Mouse (Mus musculus) ovary, postnatal 14 days (tissue): ENCODE results near the gene Sipa1l2.

Experiments used
- DNase-seq: peaks from one replicate; pipeline ENCODE4 v3.0.0; 2022; ENCODE audit warnings: low spot score

The Sipa1l2 gene

DNA sequence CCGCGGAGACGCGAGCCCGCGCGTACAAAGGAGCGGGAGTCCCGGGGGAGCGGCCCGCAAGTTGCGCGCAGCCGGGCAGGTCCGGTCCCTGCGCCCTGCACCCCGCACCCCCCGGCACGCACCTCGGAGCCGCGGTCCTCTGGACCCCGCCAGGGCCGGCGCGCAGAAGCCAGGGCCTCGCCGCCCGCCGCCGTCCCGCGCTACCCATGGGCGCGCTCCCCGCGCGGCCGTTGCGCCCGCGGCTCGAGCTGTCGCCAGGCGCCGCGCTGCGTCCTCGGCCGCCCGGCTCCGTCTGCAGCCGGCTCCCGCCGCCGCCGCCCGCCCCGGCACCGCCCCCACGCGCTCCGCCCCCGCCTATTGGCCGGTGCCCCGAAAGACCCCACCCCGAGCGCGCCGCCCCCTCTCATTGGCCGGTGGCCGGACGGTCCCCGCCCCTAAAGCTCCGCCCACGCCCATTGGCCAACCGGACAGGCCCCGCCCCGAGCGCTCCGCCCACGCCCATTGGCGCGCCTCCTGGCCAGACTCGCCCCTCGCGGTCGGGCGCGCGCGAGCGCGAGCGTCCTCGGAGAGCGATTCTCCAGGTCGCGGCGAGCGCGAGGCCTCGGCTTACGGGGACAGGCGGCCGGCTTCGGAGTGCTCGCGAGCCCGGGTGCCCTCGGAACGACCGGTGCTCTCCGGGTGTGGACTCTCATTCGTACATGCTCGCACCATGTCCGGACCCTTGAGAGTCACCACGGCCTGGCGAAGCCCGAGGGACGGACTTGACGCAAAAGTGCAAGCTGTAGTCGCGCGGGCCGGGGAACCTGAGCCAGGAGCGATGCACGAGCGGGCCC lies at the start of gene Sipa1l2:
Gene Sipa1l2, minus strand, starts transcription at position 276 of the 833 bp plus-strand sequence.
- peak; percentile 100 for DNase-seq

DNA sequence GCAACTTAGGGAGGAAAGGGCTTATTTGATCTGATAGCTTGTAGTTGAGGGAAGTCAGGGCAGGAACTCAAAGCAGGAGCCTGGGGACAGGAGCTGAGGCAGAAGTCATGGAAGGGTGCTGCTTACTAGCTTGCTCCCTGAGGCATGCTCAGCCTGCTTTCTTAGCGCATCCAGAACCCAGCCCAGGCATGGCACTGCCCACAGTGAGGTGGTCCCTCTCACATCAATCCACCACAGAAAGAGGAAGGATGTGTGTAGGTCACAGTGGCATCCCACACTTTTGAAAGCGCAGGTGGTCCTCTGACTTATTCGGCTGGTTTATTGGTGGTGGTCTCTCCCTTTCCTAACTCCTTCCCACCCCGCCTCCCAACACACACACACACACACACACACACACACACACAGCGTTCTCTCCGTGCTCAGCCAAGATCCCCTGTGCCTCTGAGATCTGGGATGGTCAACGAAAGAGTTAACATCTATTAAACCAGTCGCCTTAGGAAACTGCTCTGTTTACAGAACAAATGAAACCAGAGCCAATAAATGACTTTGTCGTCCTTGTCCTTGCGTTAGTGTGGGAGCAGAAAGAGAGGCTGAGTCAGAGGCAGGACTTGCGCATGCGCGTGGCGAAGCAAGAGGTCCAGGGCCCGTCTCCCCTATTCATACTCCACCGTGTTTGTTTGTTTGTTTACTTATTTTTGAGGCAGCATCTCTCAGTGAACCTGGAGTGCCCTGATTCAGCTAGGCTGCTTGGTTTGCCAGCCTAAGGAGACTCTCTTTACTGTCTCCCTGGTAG lies 49.1 kb upstream of the Sipa1l2 start:
- DNase-seq, result no peak

DNA sequence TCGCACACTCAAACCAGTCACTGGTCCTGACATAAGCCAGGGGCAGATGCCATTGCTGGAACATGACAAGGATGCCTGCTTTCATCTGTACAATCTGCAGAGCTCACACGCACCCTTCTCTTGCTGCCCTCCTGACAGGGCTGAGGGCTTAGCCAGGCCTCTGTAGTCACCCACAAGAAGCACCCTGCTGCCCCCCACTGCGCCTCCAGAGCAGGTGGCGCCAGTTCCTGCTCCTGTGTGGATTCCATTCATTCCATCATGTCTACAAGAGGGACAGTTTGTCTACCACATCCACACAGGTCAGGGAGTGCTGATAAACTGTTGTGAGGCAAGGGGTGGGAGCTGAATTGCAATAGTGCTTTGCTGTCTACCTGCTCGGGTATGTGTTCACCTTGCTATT lies 47.3 kb upstream of the Sipa1l2 start:
- no peak for DNase-seq

DNA sequence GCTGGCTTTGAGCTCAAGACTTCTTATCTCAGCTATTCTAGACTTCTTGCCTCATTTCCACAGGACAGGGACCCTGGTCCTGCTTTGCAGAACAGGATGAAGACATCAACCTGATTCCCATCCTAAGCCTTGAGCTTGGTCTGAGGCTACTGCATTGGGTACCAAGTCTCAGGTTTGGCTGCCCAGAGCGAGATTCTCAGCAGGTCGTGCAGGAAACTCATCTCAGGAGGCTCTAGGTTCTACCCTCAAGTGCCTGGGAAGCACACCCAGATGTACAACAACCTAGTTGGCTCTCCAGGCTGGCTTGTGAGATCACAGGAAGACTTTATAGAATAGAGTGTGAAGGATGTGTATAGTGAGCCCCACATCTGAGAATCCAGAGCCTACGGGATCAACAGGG lies 46.4 kb upstream of the Sipa1l2 start:
- DNase-seq, result no peak

DNA sequence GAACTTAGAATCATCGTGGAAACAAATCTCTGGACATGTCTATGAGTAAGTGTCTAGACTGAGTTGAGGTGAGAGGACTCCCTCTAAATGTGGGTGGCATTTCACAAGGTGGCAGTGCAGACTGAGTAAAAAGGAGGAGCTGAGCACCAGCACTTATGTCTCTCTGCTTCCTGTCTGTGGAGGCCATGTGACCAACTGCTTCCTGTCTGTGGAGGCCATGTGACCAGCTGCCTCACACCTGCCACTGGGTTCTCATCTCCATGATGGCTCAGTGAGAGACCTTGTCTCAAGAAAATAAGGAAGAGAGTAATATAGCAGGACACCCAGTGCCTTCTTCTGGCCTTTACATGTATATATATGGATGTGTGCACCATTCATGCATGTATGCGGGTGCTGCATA lies 43.9 kb upstream of the Sipa1l2 start:
- DNase-seq, result no peak

DNA sequence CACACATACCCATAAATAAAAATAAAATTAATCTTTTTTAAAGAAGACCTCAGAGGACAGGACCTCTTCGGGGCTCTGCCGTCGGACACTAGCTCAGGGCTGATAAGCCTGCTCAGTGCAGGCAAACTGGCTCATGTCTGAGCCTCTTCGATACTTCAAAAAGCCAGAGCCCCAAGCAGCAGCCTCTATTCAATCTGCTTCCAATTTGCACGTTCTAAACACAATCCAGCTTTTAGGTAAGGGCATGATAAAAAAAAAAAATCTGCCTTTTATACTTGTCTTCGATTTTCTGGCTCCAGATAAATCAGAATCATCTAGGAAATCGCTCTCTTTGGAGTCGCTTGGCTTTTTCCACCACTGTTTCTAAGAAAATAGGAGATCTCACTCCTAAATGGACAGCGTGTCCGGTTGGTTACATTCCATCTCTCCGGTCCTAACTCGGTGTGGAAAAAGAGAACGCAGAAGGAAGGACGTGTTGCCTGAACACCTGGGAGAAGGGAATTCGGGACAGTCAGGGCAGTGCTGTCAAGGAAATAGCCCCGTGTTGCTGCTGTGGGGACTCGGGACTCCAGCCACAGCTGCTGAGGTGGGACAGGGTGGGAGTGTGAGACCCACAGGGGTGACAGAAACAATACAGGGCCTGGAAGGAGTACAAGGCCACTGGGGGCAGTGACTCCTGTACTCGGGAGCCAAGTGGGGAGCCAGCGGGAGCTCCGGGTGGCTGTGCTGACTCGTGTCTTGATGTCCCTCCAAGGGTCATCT lies 42.4 kb upstream of the Sipa1l2 start:
- no peak for DNase-seq

DNA sequence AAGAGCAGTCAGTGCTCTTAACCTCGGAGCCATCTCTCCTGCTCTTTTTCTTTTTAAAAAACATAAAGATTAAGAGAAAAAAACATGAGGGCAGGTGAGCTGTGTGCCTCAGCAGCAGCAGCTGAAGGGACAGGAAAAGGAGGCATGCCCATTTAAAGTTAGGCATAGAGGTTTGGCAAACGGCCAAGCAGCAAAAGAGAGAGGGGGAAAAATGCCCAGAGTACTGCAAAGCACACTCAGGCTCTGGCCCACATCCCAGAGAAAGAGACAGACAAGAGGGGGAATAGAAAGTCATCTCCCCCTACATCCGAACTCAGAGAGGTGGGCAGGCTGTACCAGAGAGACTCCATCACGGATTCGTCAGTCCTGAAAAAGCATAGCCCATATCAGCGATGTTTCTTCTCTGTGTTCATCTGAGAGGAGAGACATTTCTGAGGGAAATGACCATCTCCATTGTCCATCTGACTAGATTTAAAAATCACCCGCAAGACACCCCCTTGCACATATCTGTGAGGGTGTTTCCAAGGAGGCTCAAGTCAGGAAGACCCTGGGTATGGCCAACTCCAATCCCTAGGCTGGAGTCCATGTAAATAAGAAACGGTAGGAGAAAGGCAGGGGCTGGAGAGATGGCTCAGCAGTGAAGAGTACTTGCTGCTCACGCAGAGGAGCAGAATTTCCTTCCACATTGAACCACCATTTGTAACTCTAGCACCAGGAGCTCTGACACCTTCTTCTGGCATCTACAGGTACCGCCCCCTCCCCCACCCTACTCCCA lies 41.6 kb upstream of the Sipa1l2 start:
- DNase-seq, result no peak

DNA sequence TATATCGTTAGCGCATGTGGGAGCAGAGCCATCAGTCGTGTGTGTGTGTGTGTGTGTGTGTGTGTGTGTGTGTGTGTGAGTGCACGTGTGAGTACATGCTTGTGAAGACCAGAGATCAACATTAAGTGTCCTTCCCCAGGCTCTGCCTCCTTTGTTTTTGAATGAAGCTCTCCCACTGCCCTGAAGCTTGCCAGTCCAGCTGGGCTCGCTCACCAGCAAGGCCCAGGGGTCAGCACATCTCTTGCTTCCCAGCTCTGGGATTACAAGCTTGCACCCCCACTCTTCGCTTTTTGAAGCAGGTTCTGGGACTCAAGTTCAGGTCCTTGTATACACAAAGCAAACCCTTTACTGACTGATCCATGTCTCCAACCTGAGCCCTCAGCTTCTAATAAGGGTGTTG lies 40.1 kb upstream of the Sipa1l2 start:
- DNase-seq, result no peak

DNA sequence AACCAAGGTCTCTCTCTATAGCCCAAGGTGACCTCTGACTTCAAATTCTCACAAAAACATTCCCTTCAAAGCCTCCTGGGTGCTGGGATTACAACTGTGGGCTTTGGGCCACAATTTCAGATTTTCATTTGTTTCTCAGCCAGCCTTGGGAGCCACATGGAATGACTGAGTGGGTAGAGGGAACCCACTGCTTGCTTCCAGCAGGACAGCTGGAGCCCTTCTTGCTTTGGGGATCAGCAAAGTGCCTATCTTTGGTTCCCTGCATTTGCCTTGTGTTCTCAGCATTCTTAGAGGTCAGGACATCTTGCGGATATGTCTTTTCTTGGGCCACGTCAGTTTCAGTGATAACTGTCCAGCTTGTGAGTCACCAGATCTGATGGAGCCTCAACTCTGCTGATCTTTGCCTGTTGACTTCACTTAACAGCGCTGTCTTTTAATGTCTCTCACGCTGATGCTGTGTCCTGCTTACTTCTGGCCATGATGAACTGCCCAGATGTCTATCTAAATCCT lies 38.2 kb upstream of the Sipa1l2 start:
- no peak for DNase-seq

DNA sequence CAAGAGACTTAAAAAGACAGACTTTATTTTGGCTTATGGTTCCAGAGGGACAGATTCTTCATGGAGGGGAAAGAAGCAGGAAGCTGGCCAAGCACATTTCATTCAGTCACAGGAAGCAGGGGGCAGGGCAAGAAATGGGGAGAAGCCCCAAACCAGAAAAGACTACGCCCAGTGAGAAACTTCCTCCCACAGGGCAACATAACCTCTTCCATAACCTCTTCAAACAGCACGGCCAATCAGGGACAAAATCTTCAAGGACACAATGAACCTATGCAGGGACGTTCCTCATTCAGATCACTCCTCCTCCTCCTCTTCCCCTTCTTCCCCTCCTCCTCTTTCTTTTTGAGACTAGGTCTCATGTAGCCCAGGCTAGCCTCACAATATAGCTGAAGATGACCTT lies 37.3 kb upstream of the Sipa1l2 start:
- DNase-seq, result no peak

DNA sequence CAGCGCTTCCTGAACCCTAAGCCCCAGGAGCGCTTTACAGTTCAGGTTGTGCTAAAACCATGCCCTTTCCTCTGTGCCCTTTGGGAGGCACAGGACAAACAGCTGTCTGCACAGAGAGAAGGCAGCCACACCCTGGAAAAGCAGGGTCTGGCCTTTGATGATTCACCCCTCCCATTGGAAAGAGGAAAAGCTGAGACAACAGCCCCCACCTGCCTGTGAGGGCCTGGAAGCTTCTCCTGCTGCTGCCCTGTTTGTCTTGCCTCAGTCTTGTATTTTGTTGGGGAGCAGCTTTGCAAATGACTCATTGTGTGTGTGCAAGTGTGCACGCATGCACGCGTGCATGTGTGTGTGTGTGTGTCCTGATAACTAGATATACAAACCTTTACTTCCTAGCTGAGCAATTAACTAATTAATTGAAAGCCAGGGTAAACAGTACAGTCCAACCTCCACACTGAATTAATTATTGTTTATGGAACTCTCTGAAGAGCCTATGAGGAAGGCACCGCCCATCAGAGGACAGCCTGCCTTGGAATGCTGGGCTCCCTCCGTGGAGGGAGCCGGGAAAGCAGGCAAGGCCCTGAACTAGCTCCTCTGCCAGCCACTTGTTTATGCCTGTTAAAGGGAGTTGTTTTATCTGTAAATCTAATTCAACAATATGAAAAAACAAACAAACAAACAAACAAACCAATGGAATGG lies 35.4 kb upstream of the Sipa1l2 start:
- no peak for DNase-seq

DNA sequence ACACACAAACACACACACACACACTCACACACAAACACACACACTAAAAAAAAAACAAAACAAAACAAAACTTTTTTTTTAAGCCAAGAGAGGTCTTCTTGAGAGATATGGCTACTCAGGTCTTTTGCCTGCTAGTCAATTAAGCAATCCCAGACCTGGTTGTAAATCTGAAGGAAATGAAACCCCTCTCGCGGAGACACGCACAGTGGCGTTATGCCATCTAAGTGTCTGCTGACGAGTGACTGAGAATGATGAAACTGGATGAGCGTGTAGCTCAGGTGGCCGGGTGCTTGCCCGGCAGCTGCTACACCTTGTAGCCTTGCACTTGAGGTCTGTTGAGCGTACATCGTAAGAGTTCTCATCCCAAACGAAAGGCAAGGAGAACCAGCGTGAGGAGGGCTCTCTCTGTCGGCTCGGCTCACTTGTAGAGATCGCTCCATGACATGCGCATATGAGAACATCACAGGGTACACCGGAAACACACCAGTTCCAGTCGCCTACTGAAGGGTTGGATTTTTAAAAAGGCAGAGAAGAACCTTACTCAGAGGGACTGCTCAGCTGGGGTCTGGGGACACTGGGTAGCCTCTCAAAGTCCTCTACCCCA lies 34.7 kb upstream of the Sipa1l2 start:
- no peak for DNase-seq

DNA sequence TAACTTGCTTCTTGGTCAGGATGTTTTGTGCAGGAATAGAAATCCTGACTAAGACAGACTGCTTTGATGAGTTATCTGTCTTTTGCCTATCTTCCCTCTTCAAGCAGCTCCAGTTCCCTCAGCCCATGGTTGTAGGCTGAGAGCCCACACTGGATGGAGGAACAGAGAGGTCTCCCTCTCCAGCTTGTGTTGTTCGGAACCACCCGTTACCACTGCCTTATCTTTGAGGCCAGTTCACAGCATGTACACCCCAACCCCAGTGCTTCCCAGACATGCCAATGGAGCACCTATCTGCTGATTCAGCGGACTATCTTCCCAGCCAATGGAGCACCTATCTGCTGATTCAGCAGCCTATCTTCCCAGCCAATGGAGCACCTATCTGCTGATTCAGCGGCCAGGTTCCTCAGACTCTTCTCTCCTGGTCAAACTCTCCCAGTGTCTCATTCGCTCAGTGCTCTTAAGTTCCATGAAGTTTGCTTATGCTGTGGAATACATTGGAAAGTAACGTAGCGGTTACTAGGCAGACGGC lies 33.8 kb upstream of the Sipa1l2 start:
- DNase-seq, result no peak

DNA sequence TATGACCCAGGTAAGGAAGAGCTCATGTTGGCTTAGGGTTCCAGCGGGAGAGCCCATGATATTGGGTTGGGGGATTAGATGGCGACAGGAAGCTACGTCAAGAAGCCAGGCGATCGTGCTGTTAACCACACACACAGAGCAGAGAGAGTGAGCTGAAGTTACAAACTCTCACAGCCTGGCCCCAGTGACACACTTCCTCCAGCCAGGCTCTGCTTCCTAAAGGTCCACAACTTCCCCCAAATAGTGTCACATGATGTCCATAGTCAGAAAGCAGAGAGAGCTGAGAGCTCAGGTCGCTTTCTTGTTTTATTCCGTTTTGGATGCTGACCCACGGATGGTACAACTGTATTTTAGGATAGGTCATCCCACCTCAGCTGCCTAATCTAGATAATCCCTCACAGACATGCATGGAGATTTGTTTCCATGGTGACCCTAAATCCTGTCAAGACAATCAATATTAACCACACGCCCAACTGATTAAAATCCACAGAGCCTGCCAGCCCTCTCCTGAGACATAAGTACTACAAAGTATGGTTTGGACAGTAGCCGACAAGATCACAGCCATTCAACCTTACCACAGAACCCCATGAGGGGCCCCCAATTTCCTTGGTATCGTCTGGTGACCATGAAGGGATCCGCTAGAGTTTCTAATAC lies 30.6 kb upstream of the Sipa1l2 start:
- DNase-seq, result no peak

DNA sequence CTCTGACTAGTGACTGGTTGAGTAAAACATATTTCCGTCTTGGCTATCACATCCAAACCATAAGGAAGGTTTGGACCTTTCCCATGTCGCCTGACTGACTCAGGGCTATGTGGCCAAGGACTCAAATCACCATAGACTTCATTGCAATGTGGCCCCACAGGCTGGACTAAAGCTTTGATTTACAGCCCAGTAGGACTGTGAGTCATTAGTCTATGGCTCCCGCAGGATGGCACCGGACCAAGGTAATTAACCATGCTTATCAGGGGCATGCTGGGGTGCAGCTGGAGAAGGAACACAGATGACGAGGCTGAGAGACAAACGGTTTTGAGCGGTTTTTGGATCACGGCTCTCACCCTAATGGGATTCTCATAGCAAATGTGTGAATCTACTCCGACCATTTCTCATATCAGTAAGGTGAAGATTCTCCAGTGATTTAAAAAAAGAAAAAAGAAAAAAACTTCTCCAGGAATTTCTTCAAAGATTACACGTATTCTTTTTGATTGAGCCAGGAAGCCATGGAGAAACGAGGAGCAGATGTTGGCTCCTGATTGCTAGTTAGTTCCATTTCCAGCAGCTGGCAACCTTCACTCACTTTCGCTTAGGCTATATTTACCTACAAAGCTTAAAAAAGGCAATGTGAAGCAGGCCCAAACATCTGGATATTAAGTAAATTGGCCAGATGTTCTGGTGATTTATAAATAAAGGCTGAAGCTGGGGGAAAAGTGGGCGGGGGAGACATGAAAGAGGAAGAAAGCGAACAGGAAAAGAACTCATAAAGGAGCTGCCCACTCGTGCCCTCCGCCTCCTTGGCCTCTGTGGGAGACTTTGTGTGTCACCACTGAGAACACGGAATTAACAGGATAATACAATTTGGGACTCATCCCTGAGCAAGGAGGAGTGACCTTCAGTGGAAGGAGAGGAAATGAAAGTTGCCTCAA lies 26.2 kb upstream of the Sipa1l2 start:
- peak; percentile 33 for DNase-seq

DNA sequence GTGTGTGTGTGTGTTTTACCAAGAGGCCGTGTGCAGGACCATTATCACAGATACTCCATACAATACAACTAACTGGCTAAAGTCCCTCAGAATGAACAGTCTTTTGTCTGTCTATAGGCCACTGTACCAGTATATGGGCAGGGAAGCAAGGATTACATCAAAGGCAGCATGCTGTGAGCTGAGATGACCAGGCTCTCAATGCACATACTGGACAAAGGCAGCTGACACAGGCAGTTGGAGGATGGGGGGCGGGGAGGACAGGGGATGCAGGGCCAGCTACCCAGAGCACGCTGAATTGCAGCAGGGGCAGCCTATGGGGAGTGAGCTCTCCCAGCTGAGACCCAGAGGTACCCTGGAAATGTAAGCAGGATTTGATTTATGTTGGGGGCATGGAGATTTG lies 20.8 kb upstream of the Sipa1l2 start:
- DNase-seq, result no peak

DNA sequence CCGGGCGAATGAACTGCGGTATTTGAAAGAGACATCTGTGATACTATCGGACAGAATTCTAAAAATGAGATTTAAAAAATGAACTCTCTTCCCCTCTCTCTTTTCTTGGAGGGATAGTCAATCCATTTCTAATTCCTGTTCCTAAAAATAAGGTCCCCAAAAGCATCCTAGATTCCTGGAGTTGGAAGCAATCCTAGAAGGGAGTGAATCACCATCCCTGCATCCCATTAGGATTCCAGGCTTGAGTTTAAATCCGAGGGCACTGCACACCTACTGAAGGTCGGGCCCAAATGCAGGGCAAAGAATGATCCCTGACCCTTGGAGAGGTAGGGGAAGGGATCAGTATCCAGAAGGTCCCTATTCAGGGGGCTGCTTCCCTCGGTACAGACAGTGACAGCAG lies 17.0 kb upstream of the Sipa1l2 start:
- no peak for DNase-seq

DNA sequence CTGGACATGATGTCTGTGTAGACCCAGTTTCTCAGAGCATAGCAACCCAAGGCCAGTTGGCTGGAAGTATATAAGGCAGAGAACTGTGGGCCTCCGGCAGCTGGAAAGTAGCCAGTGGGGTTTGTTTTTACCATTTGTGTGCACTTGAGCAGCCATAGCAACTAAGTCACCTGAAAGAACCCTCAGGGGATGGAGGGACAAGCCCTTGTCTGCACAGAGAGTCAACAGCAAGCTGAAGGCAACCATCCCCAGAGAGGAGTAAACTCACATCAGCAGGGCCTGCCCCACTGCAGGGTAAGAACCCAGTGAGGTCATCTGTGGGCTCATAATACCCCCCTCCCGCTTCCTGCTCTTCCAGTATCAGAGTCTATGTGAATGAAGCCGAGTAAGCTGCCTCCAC lies 14.7 kb upstream of the Sipa1l2 start:
- no peak for DNase-seq

DNA sequence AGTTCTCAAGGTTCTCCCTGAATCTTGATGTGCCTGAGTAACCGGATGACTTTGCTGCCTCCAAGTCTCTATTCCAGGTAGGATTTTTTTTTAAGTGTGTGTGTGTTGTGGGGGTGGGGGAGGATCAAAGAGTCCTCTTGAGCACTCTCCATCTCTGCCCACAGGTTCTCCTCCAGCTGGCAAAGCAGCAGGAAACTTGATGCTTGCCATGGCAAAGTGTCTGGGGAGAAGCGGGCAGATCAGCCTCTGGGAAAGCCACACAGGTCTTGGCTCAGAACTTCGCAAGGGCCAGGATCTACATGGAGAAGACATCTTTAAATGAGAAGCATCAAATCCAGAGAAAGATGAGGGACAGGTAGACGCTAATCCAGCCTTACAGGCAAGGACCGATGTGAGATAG lies 10.8 kb upstream of the Sipa1l2 start:
- no peak for DNase-seq
